Mouse (Mus musculus) thymus, adult 2 months (tissue): ENCODE data around the gene Kdm4c.

ENCODE experiments used
- CTCF ChIP-seq: fragments of 200-500 bp; IDR thresholded peaks from 2 replicates; pipeline ENCODE4 v1.5.1; 2012; ENCODE audit warnings: mild to moderate bottlenecking, control low read depth, low read length, moderate library complexity, borderline replicate concordance; ENCODE audit not compliant: control insufficient read depth, poor library complexity, insufficient read depth; ENCODE audit errors: extremely low read depth
- POLR2A ChIP-seq: fragments of 200-500 bp; IDR thresholded peaks from 2 replicates; pipeline ENCODE4 v1.6.1; 2012; ENCODE audit warnings: mild to moderate bottlenecking, low read length, control low read depth, moderate library complexity; ENCODE audit not compliant: control insufficient read depth, poor library complexity, insufficient read depth; ENCODE audit errors: extremely low read depth

DNA sequence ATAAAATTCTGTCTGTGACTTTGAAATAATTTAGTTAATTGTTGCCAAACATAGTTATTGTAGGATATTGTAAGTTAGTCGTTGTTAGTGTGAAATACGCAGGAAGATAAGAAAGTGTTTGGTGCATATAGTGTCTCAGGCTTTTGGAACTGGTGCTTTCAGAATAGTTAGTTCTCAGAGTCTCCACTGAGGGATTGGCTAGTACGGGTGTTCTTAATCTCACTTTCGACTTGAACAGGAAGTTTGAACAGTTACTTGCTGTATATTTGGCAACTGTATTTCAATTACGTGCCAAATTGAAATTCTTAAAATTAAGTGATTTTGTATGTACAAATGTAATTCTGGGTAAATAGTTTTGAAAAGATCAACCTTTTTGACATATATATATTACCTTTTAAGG is 68.8 kb downstream of the Kdm4c start:
- TF ChIP-seq CTCF (no peak), POLR2A (no peak)
